Mouse (Mus musculus): Measurements from ENCODE around the gene Ppie. TPM values are rescaled to one million over a fixed set of nuclear protein-coding genes. Genes with fewer than 3 reads are reported as not detected.

The Ppie gene
- total and polyA plus RNA-seq, 3 experiments, result 14.4 to 23.8 (median 23.6) TPM

DNA sequence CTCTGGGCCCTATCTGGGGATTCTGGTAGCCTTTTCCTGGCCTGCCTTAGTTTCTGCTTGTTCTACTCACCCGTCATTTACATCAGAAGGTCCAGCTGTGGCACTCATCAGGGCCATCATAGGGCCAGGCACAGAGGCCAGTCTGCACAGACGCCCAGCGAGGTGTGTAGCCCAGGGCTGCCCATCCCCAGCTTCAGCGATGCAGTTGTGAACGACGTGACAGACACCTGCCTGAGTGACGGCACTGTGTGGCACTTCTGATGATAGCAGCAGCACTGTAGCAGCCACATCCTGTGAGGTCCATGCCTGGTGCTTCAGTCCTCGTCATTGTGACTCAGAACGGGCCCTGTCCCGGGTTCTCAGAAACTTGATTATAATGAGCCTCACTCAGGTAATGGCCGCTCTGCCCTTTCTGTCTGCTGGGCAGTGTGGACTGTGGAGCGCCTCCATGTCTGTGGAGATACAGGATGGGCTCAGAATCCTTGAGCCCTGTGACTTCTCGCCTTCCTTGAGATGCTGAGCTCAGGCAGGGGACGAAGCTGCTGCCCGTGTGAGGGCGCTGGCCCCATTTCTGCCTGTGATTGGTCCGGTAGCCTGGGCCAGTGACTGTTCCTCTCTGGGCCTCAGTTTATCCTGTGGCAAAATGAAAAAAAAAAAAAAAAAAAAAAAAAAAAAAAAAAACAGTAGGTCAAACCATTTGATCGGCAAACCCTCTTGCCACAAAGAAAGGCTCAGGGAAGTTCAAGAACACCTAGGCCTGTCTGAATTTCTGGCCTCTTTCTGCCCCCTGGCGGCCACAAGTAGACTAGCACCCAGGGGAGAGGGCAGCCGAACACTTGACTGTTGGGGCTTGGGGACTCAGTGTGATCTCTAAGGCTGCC is 57.2 kb downstream of the Ppie start:
- no peaks in the 10 kb centered on the region for H3K79me2 ChIP-seq (replicated peaks; ENCODE audit: control insufficient read depth, insufficient read depth, low read length)
- H3K4me3 ChIP-seq, result no peak overlapping the region
- H3K9ac ChIP-seq (ENCODE audit: low read depth, low read length), result no peak overlapping the region
- no peak overlapping the region for H3K27ac ChIP-seq
- H3K4me1 ChIP-seq (ENCODE audit: control insufficient read depth, insufficient read depth, low read length), result no peaks in the 10 kb centered on the region
- 72% methylated on average over 20 of the region's 20 CpGs for WGBS
- H3K27me3 ChIP-seq (ENCODE audit: control insufficient read depth, insufficient read depth, low read length), result peaks cover 2% of the 10 kb centered on the region
- TF ChIP-seq POLR2A (IDR thresholded peaks at IDR 0.05; ENCODE audit: insufficient read depth, low read depth, low read length) (no peak), EP300 (IDR thresholded peaks at IDR 0.05; ENCODE audit: insufficient read depth, low read depth, low read length) (0 out of 2 replicates have a peak, but pooled peaks have one; percentile 23), CTCF (IDR thresholded peaks at IDR 0.05) (peak; percentile 88)
- intact Hi-C loops (cut with DNase I), result loop anchor here (1.0 to 5.0 kb wide), 4 partner anchors 87 to 275 kb away; partner anchors contain the start of gene Mycl
- H3K36me3 ChIP-seq (ENCODE audit: control insufficient read depth, insufficient read depth, low read length), result no peaks in the 10 kb centered on the region
- peak; percentile 58 to 68 for DNase-seq

DNA sequence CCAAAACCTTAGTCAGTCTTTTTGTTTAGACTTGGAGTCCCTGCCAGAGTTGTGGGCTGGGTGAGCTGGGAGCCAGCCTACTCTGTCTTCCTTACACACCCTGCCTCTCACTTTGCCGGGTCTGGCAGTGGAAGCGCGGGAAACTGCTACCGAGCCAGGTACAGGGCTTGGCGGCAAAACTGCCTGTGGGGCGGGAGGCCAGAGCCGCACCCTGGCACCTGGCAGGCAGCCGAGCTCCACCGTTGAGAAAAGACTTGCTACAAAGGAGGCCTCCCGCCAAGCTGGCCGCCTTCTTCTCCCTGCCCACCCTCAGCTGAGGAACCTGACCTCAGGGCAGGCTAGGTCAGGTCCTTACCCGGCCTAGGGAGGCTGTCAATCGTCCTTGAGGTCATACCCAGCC is 59.0 kb downstream of the Ppie start:
- no peaks in the 10 kb centered on the region for H3K36me3 ChIP-seq (ENCODE audit: control insufficient read depth, insufficient read depth, low read length)
- H3K4me3 ChIP-seq, result no peak overlapping the region
- peak in 1 of 2 experiments; percentile 10 for DNase-seq
- TF ChIP-seq POLR2A (IDR thresholded peaks at IDR 0.05; ENCODE audit: insufficient read depth, low read depth, low read length) (no peak), EP300 (IDR thresholded peaks at IDR 0.05; ENCODE audit: insufficient read depth, low read depth, low read length) (no peak), CTCF (IDR thresholded peaks at IDR 0.05) (no peak)
- H3K27me3 ChIP-seq (ENCODE audit: control insufficient read depth, insufficient read depth, low read length), result peaks cover 2% of the 10 kb centered on the region
- no peak overlapping the region for H3K9ac ChIP-seq (ENCODE audit: low read depth, low read length)
- H3K27ac ChIP-seq, result no peak overlapping the region
- intact Hi-C loops (cut with DNase I), result loop anchor here (5.0 kb wide), 1 partner anchor 273 kb away; no protein-coding TSS in a partner anchor
- H3K79me2 ChIP-seq (replicated peaks; ENCODE audit: control insufficient read depth, insufficient read depth, low read length), result no peaks in the 10 kb centered on the region
- 39% methylated on average over 13 of the region's 13 CpGs for WGBS
- no peaks in the 10 kb centered on the region for H3K4me1 ChIP-seq (ENCODE audit: control insufficient read depth, insufficient read depth, low read length)

DNA sequence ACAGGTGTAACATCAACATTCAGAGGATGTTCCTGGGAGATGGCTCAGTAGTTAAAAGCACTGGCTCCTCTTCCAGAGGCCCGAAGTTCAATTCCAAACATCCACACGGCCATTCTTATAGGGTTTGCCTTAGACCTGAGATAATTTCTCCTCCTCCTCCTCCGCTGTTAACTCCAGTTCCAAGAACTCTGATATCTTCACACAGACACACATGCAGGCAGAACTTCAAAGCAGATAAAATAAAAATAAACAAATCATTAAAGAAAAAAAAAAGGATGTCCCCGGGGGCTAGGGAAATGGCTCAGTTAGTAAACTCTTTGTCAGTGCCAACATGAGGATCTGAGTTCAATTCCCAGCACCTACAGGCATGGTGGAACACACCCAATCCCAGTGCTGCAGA is 61.5 kb downstream of the Ppie start:
- H3K27ac ChIP-seq, result no peak overlapping the region
- intact Hi-C loops (cut with DNase I), result no loop called here
- H3K9ac ChIP-seq (ENCODE audit: low read depth, low read length), result no peak overlapping the region
- peaks cover 2% of the 10 kb centered on the region for H3K27me3 ChIP-seq (ENCODE audit: control insufficient read depth, insufficient read depth, low read length)
- H3K4me3 ChIP-seq, result no peak overlapping the region
- TF ChIP-seq EP300 (IDR thresholded peaks at IDR 0.05; ENCODE audit: insufficient read depth, low read depth, low read length), result no peak
- TF ChIP-seq CTCF (IDR thresholded peaks at IDR 0.05), result no peak
- TF ChIP-seq POLR2A (IDR thresholded peaks at IDR 0.05; ENCODE audit: insufficient read depth, low read depth, low read length), result no peak
- 53% methylated on average over 4 of the region's 4 CpGs for WGBS
- DNase-seq, result no peak
- no peaks in the 10 kb centered on the region for H3K36me3 ChIP-seq (ENCODE audit: control insufficient read depth, insufficient read depth, low read length)
- H3K4me1 ChIP-seq (ENCODE audit: control insufficient read depth, insufficient read depth, low read length), result no peaks in the 10 kb centered on the region
- no peaks in the 10 kb centered on the region for H3K79me2 ChIP-seq (replicated peaks; ENCODE audit: control insufficient read depth, insufficient read depth, low read length)

Other genes starting within 250 kb of the Ppie start
- under 1 TPM; 0.23 to 0.39 TPM for gene Mfsd2a, start 178.8 kb downstream of the Ppie start, total RNA-seq (2021)
- 0.12 TPM in 1 of 2 replicates, not detected in the other for gene Mfsd2a, start 178.8 kb downstream of the Ppie start, polyA plus RNA-seq (2012; rRNA removed)
- under 1 TPM; 0.10 to 0.18 TPM for gene Mycl, start 144.3 kb downstream of the Ppie start, total RNA-seq (2021)
- gene Mycl, start 144.3 kb downstream of the Ppie start, polyA plus RNA-seq (2012; rRNA removed), result 0.20 and 0.64 TPM in 2 replicates
- 1 to 10 TPM; 5.4 to 5.5 TPM for gene Trit1, start 123.4 kb downstream of the Ppie start, total RNA-seq (2021)
- gene Trit1, start 123.4 kb downstream of the Ppie start, polyA plus RNA-seq (2012; rRNA removed), result 2.4 and 2.8 TPM in 2 replicates
- not detected for gene Bmp8b, start 34.8 kb downstream of the Ppie start, total RNA-seq (2021)
- gene Bmp8b, start 34.8 kb downstream of the Ppie start, polyA plus RNA-seq (2012; rRNA removed), result not detected in 2 replicates
- not detected for gene Oxct2b, start 23.7 kb downstream of the Ppie start, total RNA-seq (2021)
- gene Oxct2b, start 23.7 kb downstream of the Ppie start, polyA plus RNA-seq (2012; rRNA removed), result 0.10 and 0.12 TPM in 2 replicates
- gene Hpcal4, start 43.3 kb upstream of the Ppie start, total RNA-seq (2021), result under 1 TPM; 0.09 to 0.10 TPM
- gene Hpcal4, start 43.3 kb upstream of the Ppie start, polyA plus RNA-seq (2012; rRNA removed), result 0.35 and 0.38 TPM in 2 replicates
- 10 to 100 TPM; 50.8 to 57.6 TPM for gene Nt5c1a, start 61.6 kb upstream of the Ppie start, total RNA-seq (2021)
- 19.6 and 41.6 TPM in 2 replicates for gene Nt5c1a, start 61.6 kb upstream of the Ppie start, polyA plus RNA-seq (2012; rRNA removed)
- 10 to 100 TPM; 15.8 to 16.5 TPM for gene Heyl, start 93.6 kb upstream of the Ppie start, total RNA-seq (2021)
- gene Heyl, start 93.6 kb upstream of the Ppie start, polyA plus RNA-seq (2012; rRNA removed), result 16.8 and 21.3 TPM in 2 replicates
- 100 to 1,000 TPM; 336 to 376 TPM for gene Pabpc4, start 122.4 kb upstream of the Ppie start, total RNA-seq (2021)
- gene Pabpc4, start 122.4 kb upstream of the Ppie start, polyA plus RNA-seq (2012; rRNA removed), result 207 and 299 TPM in 2 replicates
- not detected for gene Oxct2a, start 183.7 kb upstream of the Ppie start, total RNA-seq (2021)
- 0.06 TPM in 1 of 2 replicates, not detected in the other for gene Oxct2a, start 183.7 kb upstream of the Ppie start, polyA plus RNA-seq (2012; rRNA removed)
- not detected for gene Bmp8a, start 203.3 kb upstream of the Ppie start, total RNA-seq (2021)
- not detected in 2 replicates for gene Bmp8a, start 203.3 kb upstream of the Ppie start, polyA plus RNA-seq (2012; rRNA removed)